Mouse (Mus musculus) neural tube, embryonic 11.5 days (tissue): ENCODE measurements around the gene Asb4. TPM values are rescaled to one million over a fixed set of nuclear protein-coding genes. Genes with fewer than 3 reads are reported as not detected.

Source experiments
- ATAC-seq: fragments of 200-750 bp; cut with Nextera tagmentation; 2 replicates; pipeline ENCODE4 v1.8.0; 2017; ENCODE audit warnings: moderate number of reproducible peaks, mild to moderate bottlenecking, moderate TSS enrichment, moderate library complexity; ENCODE audit not compliant: insufficient read depth, low FRiP score, low TSS enrichment
- DNase-seq: peaks from one replicate; pipeline ENCODE4 v3.0.0-alpha.2; 2015; ENCODE audit warnings: low spot score
- H3K27ac ChIP-seq: fragments of 300-500 bp; sonication (generic); 2 replicates; pipeline ENCODE4 v1.5.1; 2014; ENCODE audit warnings: low read depth, mild to moderate bottlenecking, low read length
- H3K27me3 ChIP-seq: fragments of 300-500 bp; sonication (generic); 2 replicates; pipeline ENCODE4 v1.6.1; 2014; ENCODE audit warnings: mild to moderate bottlenecking, low read length, mixed read lengths; ENCODE audit not compliant: control insufficient read depth, insufficient read depth
- H3K36me3 ChIP-seq: fragments of 300-500 bp; sonication (generic); 2 replicates; pipeline ENCODE4 v1.6.1; 2014; ENCODE audit warnings: mild to moderate bottlenecking, low read length, moderate library complexity, mixed read lengths; ENCODE audit not compliant: control insufficient read depth, insufficient read depth
- H3K4me1 ChIP-seq: fragments of 300-500 bp; sonication (generic); 2 replicates; pipeline ENCODE4 v1.6.1; 2014; ENCODE audit warnings: low read length, mixed read lengths; ENCODE audit not compliant: control insufficient read depth, insufficient read depth
- H3K4me2 ChIP-seq: fragments of 300-500 bp; sonication (generic); 2 replicates; pipeline ENCODE4 v1.6.1; 2014; ENCODE audit warnings: low read depth, mild to moderate bottlenecking, moderate library complexity
- H3K4me3 ChIP-seq: fragments of 300-500 bp; sonication (generic); 2 replicates; pipeline ENCODE4 v1.5.1; 2014; ENCODE audit warnings: low read depth, low read length
- H3K9ac ChIP-seq: fragments of 300-500 bp; sonication (generic); 2 replicates; pipeline ENCODE4 v1.6.1; 2014; ENCODE audit warnings: mild to moderate bottlenecking, low read length
- H3K9me3 ChIP-seq: fragments of 300-500 bp; sonication (generic); 2 replicates; pipeline ENCODE4 v1.6.1; 2016; ENCODE audit warnings: low read length; ENCODE audit not compliant: control insufficient read depth
- WGBS: fragments of 180-500 bp; shearing (Covaris S2); extraction: QIAGEN DNeasy Blood & Tissue Kit; methylation state at CpG from one replicate; pipeline ENCODE4 v1.1.7; 2014; 5-methylcytosine and 5-hydroxymethylcytosine counted together
- polyA plus RNA-seq: library from polyadenylated mRNA; unstranded; fragments of >200 nt; fragmentation: Nextera tagmentation; extraction: Ambion mirVana; gene quantifications from 2 replicates; pipeline ENCODE4 v1.2.1, GENCODE M21; 2014

Asb4 gene
- polyA plus RNA-seq, 1 experiment from 2014 or later: 41.0 TPM

DNA sequence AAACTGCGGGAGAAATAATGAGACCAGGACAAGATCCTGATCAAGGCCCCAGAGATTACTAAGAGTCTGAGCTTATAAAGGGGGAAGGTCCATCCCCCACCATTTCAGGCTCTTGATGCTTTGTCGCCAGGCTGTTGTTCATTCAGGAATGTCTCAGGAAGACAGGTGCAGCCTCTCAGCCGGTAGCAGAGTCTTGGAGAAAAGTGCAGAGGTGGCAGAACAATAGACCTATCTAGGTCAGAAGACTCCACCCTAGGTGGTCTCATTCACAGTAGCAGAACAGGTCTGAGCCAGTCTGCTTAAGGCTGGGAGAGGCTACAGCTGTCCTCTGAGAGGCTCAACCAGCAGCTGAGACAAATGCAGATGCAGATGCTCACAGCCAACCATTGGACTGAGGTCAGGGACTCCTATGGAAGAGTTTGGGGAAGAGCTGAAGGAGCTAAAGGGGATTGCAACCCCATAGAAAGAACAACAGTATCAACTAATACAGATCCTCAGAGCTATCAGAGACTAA lies 99.1 kb downstream of the Asb4 start:
- 54% methylated on average over 3 of the region's 3 CpGs for WGBS

More for the DNA sequence above, 99.1 kb downstream of the Asb4 start:
- Histone ChIP-seq H3K27ac (no peak overlapping the region), H3K27me3 (no peaks in the 10 kb centered on the region), H3K36me3 (no peaks in the 10 kb centered on the region), H3K4me3 (no peak overlapping the region), H3K4me2 (no peak overlapping the region), H3K9me3 (no peaks in the 10 kb centered on the region), H3K9ac (no peak overlapping the region), H3K4me1 (no peaks in the 10 kb centered on the region)
- ATAC-seq (no peak), DNase-seq (no peak)

Other genes with a start within 250 kb of the Asb4 start
- gene Pon1, start 189.4 kb upstream of the Asb4 start, polyA plus RNA-seq: not detected in 2 replicates
- gene Pon3, start 127.1 kb upstream of the Asb4 start, polyA plus RNA-seq: 4.6 and 5.9 TPM in 2 replicates
- 25.1 and 25.9 TPM in 2 replicates for gene Pon2, start 84.9 kb upstream of the Asb4 start, polyA plus RNA-seq
- gene Pdk4, start 112.9 kb downstream of the Asb4 start, polyA plus RNA-seq: 0.62 and 1.3 TPM in 2 replicates